Mouse (Mus musculus) layer of hippocampus, postnatal 14 days (tissue): Measurements from ENCODE around the gene Slc30a3. TPM values are rescaled to one million over a fixed set of nuclear protein-coding genes. Genes with fewer than 3 reads are reported as not detected.

Source experiments
- DNase-seq, 2 experiments: peaks; one replicate each; pipeline ENCODE4 v3.0.0; 2021 to 2022; ENCODE audit warnings: low spot score in 2 of 2, mixed read lengths in 1 of 2
- long read RNA-seq, 2 experiments: library from polyadenylated mRNA; stranded (forward); transcript quantifications; one replicate each; pipeline ENCODE4 v2.0.0; 2021
- total RNA-seq, 2 experiments: library from RNA; stranded (reverse); gene quantifications; 2 replicates each; pipeline ENCODE4 v1.2.3; 2021

Gene Slc30a3
- total RNA-seq = 10 to 100 TPM; 56.9 to 61.1 TPM
- long read RNA-seq, experiment 1, transcript Slc30a3-201 (8 exons, 2,089 nt) = major isoform, 71 of 84 reads
- long read RNA-seq, experiment 1, partial matches to known transcripts = 4 of 84 reads
- long read RNA-seq, experiment 1, other reads (novel, unspliced or antisense) = 9 of 84 reads
- long read RNA-seq, experiment 2, transcript Slc30a3-201 (8 exons, 2,089 nt) = major isoform, 80 of 109 reads
- long read RNA-seq, experiment 2, partial matches to known transcripts = 16 of 109 reads
- long read RNA-seq, experiment 2, other reads (novel, unspliced or antisense) = 13 of 109 reads

DNA sequence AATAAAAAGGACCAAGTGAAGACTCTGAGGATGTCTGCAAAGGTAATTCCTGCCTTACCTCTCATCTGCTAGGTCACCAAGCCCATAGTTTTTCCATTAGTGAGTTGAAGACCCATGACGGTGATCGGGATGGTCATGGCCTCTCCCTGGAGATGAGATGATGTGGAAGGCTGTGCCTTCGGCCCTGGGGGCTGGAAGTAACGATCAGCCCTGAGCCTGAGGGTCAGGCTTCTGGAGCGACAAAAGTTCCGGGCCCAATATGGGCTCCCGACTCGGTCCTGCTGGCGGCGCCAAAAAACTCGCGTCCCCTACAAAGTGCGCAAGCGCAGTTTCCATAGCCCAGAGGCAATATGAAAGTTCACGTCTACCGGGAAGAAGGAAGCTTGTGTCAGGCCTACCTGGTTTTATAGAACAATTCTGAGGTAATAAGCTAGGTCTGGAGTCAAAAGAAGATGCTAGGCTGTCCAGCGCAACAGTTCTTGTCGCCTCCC, at the start of gene Slc30a3:
Gene Slc30a3 (minus strand): TSS at position 238 of the 491 bp plus-strand sequence.
- DNase-seq = no peak

GRCm38 (mm10) chr5:31154152-31154553, 46.1 kb upstream of the Slc30a3 start, which contains the start of gene Mpv17:
TSS of gene Mpv17 (minus strand) at chr5:31154251.
- DNase-seq = peak; percentile 80 to 86

GRCm38 (mm10) chr5:31153516-31154151, 45.6 kb upstream of the Slc30a3 start:
- DNase-seq = no peak

GRCm38 (mm10) chr5:31151746-31152145, 43.7 kb upstream of the Slc30a3 start:
- DNase-seq = no peak

GRCm38 (mm10) chr5:31149781-31150180, 41.7 kb upstream of the Slc30a3 start:
- DNase-seq = no peak

GRCm38 (mm10) chr5:31138968-31139425, 31.0 kb upstream of the Slc30a3 start:
- no peak for DNase-seq

GRCm38 (mm10) chr5:31138241-31138967, 30.4 kb upstream of the Slc30a3 start, which contains the start of gene Ucn:
TSS of gene Ucn (minus strand) at chr5:31138829.
- DNase-seq = no peak

DNA sequence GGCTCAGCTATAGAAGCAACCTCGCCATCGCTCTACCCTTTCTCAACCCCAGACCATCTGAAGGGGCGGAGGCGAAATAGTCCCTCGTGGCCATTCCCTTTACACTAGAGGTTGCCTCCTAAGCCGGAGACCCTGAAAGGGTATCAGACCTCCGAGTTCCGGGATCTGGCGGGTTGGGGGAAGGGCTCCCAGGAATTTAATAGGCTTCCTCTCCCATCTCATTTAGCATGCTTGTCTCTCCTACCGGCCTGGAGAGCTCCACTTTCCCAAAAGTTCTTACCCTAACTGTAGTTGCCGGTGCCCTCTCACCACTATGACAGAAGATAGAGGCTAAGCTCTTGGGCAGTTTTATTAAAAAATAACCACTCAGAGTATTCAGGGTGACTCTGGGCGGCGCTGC, 29.6 kb upstream of the Slc30a3 start:
- no peak for DNase-seq

DNA sequence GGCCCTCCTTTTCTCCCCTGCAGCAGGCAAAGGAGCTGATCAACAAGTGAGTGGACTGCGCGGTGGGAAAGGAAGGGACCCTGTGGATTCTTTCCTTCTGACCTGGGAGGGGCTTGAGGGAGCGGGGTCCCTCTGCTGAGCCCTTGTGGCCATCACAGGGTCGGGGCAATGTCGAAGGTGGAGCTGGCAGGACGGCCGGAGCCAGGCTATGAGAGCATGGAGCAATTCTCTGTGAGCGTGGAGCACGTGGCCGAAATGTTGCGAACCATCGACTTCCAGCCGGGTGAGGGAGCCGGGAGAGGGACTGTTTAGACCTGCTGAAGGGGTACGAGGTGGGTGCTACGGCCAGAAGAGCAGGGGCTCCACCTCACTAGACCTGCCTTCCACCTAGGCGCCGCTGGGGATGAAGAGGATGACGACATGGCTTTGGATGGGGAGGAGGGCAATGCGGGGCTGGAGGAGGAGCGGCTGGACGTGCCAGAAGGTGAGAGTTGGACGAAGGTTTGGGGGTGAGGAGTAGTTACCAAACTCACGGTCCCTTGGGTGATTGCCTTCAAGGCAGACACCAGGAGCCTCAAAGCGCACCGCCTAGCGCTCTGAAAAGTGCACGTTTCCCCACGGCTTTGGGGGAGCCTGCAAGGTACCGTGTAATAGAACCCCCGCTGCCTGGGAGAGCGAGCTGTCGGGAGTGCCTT, 28.8 kb upstream of the Slc30a3 start:
- DNase-seq = no peak

DNA sequence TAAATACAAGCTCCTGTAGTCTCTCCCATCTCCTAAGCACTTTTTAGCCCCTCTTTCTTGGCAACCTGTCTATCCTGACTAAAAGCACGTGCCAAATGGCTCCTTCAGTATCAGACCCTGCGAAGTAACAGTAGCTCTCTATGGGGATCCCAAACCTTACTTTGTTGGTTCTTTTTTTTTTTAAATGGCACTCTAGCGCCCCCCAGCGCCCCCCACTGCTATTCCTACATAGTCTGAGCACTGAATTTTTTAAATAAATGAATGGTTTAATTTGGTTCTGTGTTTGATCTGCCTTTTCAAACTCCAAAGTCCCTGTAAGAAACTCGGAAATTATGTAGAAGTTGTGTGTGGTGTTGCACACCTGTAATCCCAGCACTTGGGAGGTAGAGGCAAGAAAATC, 18.0 kb upstream of the Slc30a3 start:
- DNase-seq = no peak

DNA sequence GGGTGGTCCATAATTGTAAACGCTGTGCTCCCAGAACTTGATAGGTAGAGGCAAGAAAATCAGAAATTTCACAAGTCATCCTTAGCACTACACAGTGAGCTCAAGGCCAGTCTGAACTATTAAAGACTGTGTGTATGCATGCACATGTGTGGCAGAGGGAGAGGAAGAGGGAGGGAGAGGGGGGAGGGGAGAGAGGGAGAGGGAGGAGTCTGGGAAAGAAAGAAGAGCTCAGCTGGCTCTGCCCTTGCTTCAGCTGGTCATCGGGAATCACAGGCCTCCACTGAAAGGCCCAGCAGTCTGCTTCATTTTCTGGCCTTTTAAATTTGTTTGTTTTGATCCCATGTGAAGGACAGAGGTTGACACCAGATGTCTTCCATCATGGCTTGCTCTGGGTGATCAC, 15.4 kb upstream of the Slc30a3 start:
- DNase-seq = no peak

DNA sequence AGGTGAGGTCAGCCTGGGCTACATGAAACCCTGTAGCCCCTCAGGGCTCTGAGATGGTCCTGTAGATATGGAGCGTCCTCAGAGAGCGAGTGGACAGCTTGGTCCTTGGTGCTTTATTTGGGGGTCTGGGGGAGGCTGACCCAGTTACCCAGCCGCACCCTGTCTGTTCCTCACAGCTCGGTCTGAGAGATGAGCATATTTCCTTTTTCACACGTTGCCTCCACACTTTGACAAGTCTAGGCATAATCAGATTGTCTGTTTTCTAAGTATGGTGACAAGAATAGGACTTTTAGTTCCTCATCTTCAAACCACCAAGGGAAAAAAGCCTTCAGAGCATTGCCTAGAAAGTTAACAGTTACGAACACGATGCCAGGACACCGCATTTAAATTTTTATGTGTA, 13.1 kb upstream of the Slc30a3 start:
- DNase-seq = no peak

DNA sequence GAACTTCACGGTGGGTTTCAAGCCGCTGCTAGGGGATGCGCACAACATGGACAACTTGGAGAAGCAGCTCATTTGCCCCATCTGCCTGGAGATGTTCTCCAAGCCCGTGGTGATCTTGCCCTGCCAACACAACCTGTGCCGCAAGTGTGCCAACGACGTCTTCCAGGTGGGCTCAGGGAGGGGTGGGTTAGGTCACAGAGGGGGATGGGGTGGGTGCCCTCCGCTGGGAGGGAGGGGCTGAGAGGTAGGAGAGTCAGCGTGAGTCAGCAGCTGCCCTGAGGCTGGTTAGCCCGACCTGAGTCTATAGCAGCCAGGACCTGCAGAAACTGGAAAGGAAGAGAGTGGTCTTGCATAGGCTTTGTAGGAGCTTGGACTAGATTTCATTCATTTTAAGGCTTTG, 8.9 kb upstream of the Slc30a3 start:
- no peak for DNase-seq

- DNase-seq = no peak
Observed at GRCm38 (mm10) chr5:31116354-31116753, 8.3 kb upstream of the Slc30a3 start, which contains the start of gene Trim54. TSS of gene Trim54 (plus strand) at chr5:31116712.

GRCm38 (mm10) chr5:31110781-31111180, 2.7 kb upstream of the Slc30a3 start:
- no peak for DNase-seq

GRCm38 (mm10) chr5:31105814-31106335, 2.2 kb downstream of the Slc30a3 start, which contains the start of gene Dnajc5g:
TSS of gene Dnajc5g (plus strand) at chr5:31106285.
- no peak for DNase-seq

DNA sequence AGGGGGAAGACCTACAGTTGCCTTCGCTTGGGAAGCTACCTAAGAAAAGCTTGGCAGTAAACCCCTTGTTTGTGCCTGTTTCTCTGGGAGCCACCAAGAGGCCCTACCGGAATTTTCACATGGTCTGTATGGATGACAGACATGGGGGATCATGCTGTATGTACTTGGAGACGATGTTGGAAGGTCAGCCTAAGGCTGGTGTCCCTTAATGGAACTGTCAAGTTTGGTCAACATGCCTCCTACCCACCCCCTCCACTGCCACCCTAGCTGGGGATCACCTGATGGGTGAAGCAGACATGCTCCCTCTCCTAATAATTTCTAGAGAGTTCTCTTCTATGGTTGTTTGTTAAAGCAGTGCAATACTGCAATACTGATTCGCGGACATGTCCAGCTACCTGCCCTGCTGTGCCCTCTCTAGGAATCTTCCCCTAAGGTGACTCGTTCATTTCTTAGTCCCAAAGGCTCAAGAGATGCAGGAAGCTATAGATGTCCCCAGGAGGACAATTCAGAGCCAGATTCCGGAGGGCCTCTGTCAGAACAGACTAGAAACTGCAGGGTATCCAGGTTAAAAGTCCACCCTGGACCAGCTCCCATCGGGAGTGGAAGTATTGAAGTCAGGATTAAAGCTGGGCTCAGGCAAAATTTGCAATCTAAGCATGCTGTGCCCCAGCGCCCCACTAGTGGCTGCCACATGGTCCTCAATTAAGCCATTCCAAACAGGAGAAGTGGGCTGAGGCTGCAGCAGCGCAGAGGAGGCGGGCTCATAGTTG, 12.1 kb downstream of the Slc30a3 start:
- no peak for DNase-seq

- peak; percentile 50 to 62 for DNase-seq
Observed at GRCm38 (mm10) chr5:31094799-31095691, 13.0 kb downstream of the Slc30a3 start.
